ENCODE assay signal across 28 mouse cellular contexts in genomic region chr8:83568755-83569154, GRCm38 (mm10). TPM values are rescaled to one million over a fixed set of nuclear protein-coding genes. Genes with fewer than 3 reads are reported as not detected.
DNase-seq lines count a peak whose midpoint lies in the region; ATAC-seq lines count a peak whose summit lies in the region.
"Had no signal": no experiment of that assay in that cellular context is flagged by ENCODE, and none has a peak within 500 bp of the region (broad histone marks: within the 10 kb centered on the region; RNA-seq: fewer than 3 reads in every experiment).

No protein-coding gene starts in this region.

- intact Hi-C loops in heart, postnatal 36 days (cut with DNase I): loop anchor here (2.0 to 10.0 kb wide), 3 partner anchors 24 to 329 kb away; partner anchors contain the start of gene Elmod2

- peaks cover 18% of the 10 kb centered on the region for H3K36me3 ChIP-seq in heart, embryonic 16.5 days (ENCODE audit: control insufficient read depth, insufficient read depth)
- peaks cover 54% of the 10 kb centered on the region for H3K36me3 ChIP-seq in liver, embryonic 13.5 days
- H3K36me3 ChIP-seq in embryonic facial prominence, embryonic 10.5 days (replicated peaks): peaks cover 51% of the 10 kb centered on the region

- no peaks in the 10 kb centered on the region for H3K9me3 ChIP-seq in heart, embryonic 16.5 days (replicated peaks; ENCODE audit: control insufficient read depth, low read length)
- H3K9me3 ChIP-seq in liver, embryonic 13.5 days (replicated peaks): no peaks in the 10 kb centered on the region
- H3K9me3 ChIP-seq in embryonic facial prominence, embryonic 10.5 days: no peaks in the 10 kb centered on the region
- H3K9me3 ChIP-seq: embryonic facial prominence, embryonic 12.5 days; hindbrain, embryonic 10.5 days; limb, embryonic 12.5 days; megakaryocyte, embryonic 14.5 days; midbrain, embryonic 15.5 days had no signal

- no peak overlapping the region for H3K4me2 ChIP-seq in heart, embryonic 16.5 days (ENCODE audit: low read depth, low read length)
- peak overlapping the region; percentile 76; the same call in 1 of the 2 replicates for H3K4me2 ChIP-seq in liver, embryonic 13.5 days
- H3K4me2 ChIP-seq: embryonic facial prominence, embryonic 12.5 days; heart, embryonic 11.5 days had no signal

- peak; percentile 4 for DNase-seq in cerebellum, adult 9-10 months
- DNase-seq in cerebellum, postnatal 25 days: no peak
- no peak for DNase-seq in heart, postnatal 36 days
- no peak for DNase-seq in liver, embryonic 13.5 days
- DNase-seq in liver: no peak
- DNase-seq in embryonic facial prominence, embryonic 10.5 days (ENCODE audit: low spot score): no peak
- DNase-seq: kidney, adult 2 months; lung, adult 18-20 months; lung, postnatal 14 days; thymus, adult 2 months had no signal

- no peak overlapping the region for H3K27ac ChIP-seq in heart, embryonic 16.5 days (ENCODE audit: low read length)
- peak overlapping the region; percentile 13; the same call in 1 of the 2 replicates for H3K27ac ChIP-seq in liver, embryonic 13.5 days
- no peak overlapping the region for H3K27ac ChIP-seq in embryonic facial prominence, embryonic 10.5 days (replicated peaks)
- H3K27ac ChIP-seq: embryonic facial prominence, embryonic 12.5 days; hindbrain, embryonic 10.5 days; hindbrain, postnatal 0 days; limb, embryonic 12.5 days; midbrain, embryonic 15.5 days had no signal

- peaks cover 24% of the 10 kb centered on the region for H3K4me1 ChIP-seq in heart, embryonic 16.5 days (ENCODE audit: control insufficient read depth, insufficient read depth, low read length)
- peaks cover 59% of the 10 kb centered on the region for H3K4me1 ChIP-seq in liver, embryonic 13.5 days (replicated peaks)
- H3K4me1 ChIP-seq in embryonic facial prominence, embryonic 10.5 days: peaks cover 25% of the 10 kb centered on the region

- H3K27me3 ChIP-seq in heart, embryonic 16.5 days (ENCODE audit: control insufficient read depth, insufficient read depth, low read length): no peaks in the 10 kb centered on the region
- H3K27me3 ChIP-seq in liver, embryonic 13.5 days: no peaks in the 10 kb centered on the region
- H3K27me3 ChIP-seq in embryonic facial prominence, embryonic 10.5 days (replicated peaks; ENCODE audit: low read depth, poor library complexity, severe bottlenecking): no peaks in the 10 kb centered on the region
- H3K27me3 ChIP-seq: CH12.LX; embryonic facial prominence, embryonic 12.5 days; limb, embryonic 12.5 days; megakaryocyte, embryonic 14.5 days; midbrain, embryonic 15.5 days had no signal

- WGBS in heart, embryonic 16.5 days: 73% methylated on average over 5 of the region's 5 CpGs
- 69% methylated on average over 5 of the region's 5 CpGs for WGBS in liver, embryonic 13.5 days (ENCODE audit: insufficient replicate concordance)
- 78% methylated on average over 5 of the region's 5 CpGs for WGBS in embryonic facial prominence, embryonic 10.5 days

- 0 out of 2 replicates have a peak overlapping the region, but pooled peaks have one; percentile 31 for H3K9ac ChIP-seq in heart, embryonic 16.5 days (ENCODE audit: low read length)
- peak overlapping the region; percentile 83; the same call in 1 of the 2 replicates for H3K9ac ChIP-seq in liver, embryonic 13.5 days
- H3K9ac ChIP-seq: embryonic facial prominence, embryonic 12.5 days; midbrain, embryonic 15.5 days had no signal

- no peak for ATAC-seq in heart, embryonic 16.5 days (replicated peaks; ENCODE audit: extremely low read depth, insufficient read depth, low FRiP score)
- ATAC-seq in liver, embryonic 13.5 days (ENCODE audit: low read depth): no peak
- ATAC-seq: forebrain, embryonic 14.5 days; hindbrain, postnatal 0 days; midbrain, embryonic 15.5 days had no signal

- H3K4me3 ChIP-seq in heart, embryonic 16.5 days (ENCODE audit: low read length): no peak overlapping the region
- peak overlapping the region; percentile 75; the same call in 1 of the 2 replicates for H3K4me3 ChIP-seq in liver, embryonic 13.5 days (replicated peaks)
- peak overlapping the region; percentile 16; the same call in 1 of the 2 replicates for H3K4me3 ChIP-seq in embryonic facial prominence, embryonic 10.5 days
- H3K4me3 ChIP-seq: embryonic facial prominence, embryonic 12.5 days; limb, embryonic 12.5 days; midbrain, embryonic 15.5 days had no signal

RNA-seq across cellular contexts. Expression of gene Ndufb7, which starts 2.3 kb away (rescaled TPM):
- 612 and 678 TPM in 2 replicates for polyA plus RNA-seq in heart, embryonic 16.5 days (2015; fragmentation: Nextera tagmentation; extraction: Ambion mirVana)
- 100 to 1,000 TPM; 712 to 745 TPM for total RNA-seq in heart, postnatal 36 days (2021)
- polyA plus RNA-seq in liver, embryonic 13.5 days (2015; fragmentation: Nextera tagmentation; extraction: Ambion mirVana): 268 and 288 TPM in 2 replicates
- 320 and 348 TPM in 2 replicates for polyA plus RNA-seq in embryonic facial prominence, embryonic 10.5 days (2016; fragmentation: Nextera tagmentation; extraction: Ambion mirVana)

RNA-seq across cellular contexts. Expression of gene Olfr370, which starts 33.2 kb away (rescaled TPM):
- polyA plus RNA-seq in heart, embryonic 16.5 days (2015; fragmentation: Nextera tagmentation; extraction: Ambion mirVana): not detected in 2 replicates
- not detected for total RNA-seq in heart, postnatal 36 days (2021)
- not detected in 2 replicates for polyA plus RNA-seq in liver, embryonic 13.5 days (2015; fragmentation: Nextera tagmentation; extraction: Ambion mirVana)
- polyA plus RNA-seq in embryonic facial prominence, embryonic 10.5 days (2016; fragmentation: Nextera tagmentation; extraction: Ambion mirVana): not detected in 2 replicates
- total RNA-seq: adrenal gland, postnatal 36 days; CH12.LX; gastrocnemius, postnatal 4 days; layer of hippocampus, postnatal 14 days; MEL had no signal
- polyA plus RNA-seq: cortical plate, adult 2 months; embryonic facial prominence, embryonic 12.5 days; erythroblast, embryonic 14.5 days; forebrain, embryonic 14.5 days; heart, embryonic 11.5 days; hindbrain, postnatal 0 days; kidney, adult 2 months; limb, embryonic 12.5 days; midbrain, embryonic 15.5 days; stomach, embryonic 16.5 days; thymus, adult 2 months; urinary bladder, adult 2 months had no signal

RNA-seq across cellular contexts. Expression of gene Tecr, which starts 39.0 kb away (rescaled TPM):
- polyA plus RNA-seq in heart, embryonic 16.5 days (2015; fragmentation: Nextera tagmentation; extraction: Ambion mirVana): 372 and 402 TPM in 2 replicates
- 100 to 1,000 TPM; 431 to 554 TPM for total RNA-seq in heart, postnatal 36 days (2021)
- 334 and 348 TPM in 2 replicates for polyA plus RNA-seq in liver, embryonic 13.5 days (2015; fragmentation: Nextera tagmentation; extraction: Ambion mirVana)
- 667 and 713 TPM in 2 replicates for polyA plus RNA-seq in embryonic facial prominence, embryonic 10.5 days (2016; fragmentation: Nextera tagmentation; extraction: Ambion mirVana)

RNA-seq across cellular contexts. Expression of gene Dnajb1, which starts 39.2 kb away (rescaled TPM):
- 47.8 and 49.3 TPM in 2 replicates for polyA plus RNA-seq in heart, embryonic 16.5 days (2015; fragmentation: Nextera tagmentation; extraction: Ambion mirVana)
- 10 to 100 TPM; 10.7 to 16.0 TPM for total RNA-seq in heart, postnatal 36 days (2021)
- 54.5 and 59.6 TPM in 2 replicates for polyA plus RNA-seq in liver, embryonic 13.5 days (2015; fragmentation: Nextera tagmentation; extraction: Ambion mirVana)
- 78.3 and 84.7 TPM in 2 replicates for polyA plus RNA-seq in embryonic facial prominence, embryonic 10.5 days (2016; fragmentation: Nextera tagmentation; extraction: Ambion mirVana)
